Mouse (Mus musculus) thymus, adult 2 months (tissue): ENCODE measurements around the gene Dhps.

Source experiments
- CTCF ChIP-seq: fragments of 200-500 bp; IDR thresholded peaks from 2 replicates; pipeline ENCODE4 v1.5.1; 2012; ENCODE audit warnings: mild to moderate bottlenecking, control low read depth, low read length, moderate library complexity, borderline replicate concordance; ENCODE audit not compliant: control insufficient read depth, poor library complexity, insufficient read depth; ENCODE audit errors: extremely low read depth
- POLR2A ChIP-seq: fragments of 200-500 bp; IDR thresholded peaks from 2 replicates; pipeline ENCODE4 v1.6.1; 2012; ENCODE audit warnings: mild to moderate bottlenecking, low read length, control low read depth, moderate library complexity; ENCODE audit not compliant: control insufficient read depth, poor library complexity, insufficient read depth; ENCODE audit errors: extremely low read depth

DNA sequence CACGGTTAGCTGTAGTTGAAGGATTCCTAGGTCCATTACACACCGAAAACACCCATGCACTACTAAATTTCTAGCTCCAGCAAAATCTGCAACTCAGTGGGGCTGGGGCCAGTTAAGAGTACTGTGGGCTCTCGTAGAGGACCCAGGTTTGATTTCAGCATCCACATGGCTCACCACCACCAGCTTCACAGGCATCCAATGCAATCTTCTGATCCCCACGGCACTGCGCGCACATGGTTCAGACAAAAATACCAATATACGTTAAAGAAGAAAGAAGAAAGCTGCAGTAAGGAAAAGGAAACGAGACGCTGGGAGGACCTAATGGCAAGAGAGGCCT, 35.2 kb upstream of the Dhps start:
- no peak for TF ChIP-seq POLR2A
- no peak for TF ChIP-seq CTCF
